Mouse (Mus musculus): ENCODE measurements at regions not wholly inside any gene's neighbourhood (a gene's known extent, or its start where the extent isn't known, plus 50 kb on each side); places are given as distances from the start of the nearest gene placed in this dataset.

DNA sequence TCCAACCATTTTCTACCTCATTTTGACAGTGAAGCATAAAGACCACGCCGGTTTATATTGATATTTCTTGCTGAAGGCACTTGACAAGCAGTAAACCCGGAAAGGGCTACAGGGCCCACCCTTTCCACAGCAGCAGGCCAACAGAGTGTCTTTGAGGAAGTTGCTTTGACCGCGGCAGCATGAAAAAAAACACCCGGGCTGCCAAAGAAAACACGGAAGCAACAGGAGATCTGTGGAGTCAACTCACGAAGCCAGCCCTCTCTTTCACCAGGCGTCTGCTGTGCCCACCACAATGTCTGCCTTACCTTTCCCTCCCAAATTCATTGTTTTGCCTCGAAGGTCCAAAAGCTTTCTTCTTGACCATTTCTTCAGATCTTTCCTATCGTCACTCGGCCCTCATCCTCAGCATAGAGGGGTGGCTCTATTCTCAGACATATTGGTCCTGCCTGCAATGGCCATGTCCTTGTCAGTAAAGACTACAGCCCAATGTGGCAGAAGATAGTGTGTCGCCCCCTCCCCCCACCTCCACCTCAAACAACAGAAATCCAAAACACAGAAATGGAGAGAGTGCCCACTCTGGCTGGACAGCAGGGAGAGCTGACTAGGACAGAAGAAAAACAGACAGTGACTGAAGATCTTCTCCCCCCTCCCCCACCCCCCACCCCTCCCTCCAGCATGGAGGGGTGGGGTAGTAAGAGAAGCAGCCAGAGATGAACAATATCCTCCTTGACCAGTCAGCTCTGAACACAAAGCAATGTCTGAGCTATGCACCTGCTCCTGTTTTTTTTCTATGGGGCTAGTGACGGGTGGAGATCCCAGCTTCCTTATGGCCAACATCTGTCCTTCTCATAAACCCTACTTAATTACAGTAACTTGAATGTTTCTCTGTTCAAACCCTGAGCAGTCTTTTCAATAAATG is 82.8 kb upstream of the Tmc1 start:
- intact Hi-C loops (cut with DNase I) = loop anchor here (5.0 to 10.0 kb wide), 3 partner anchors 236 to 528 kb away; partner anchors contain the start of gene Zfand5
- peak; percentile 20 to 83 for DNase-seq (ENCODE audit: extremely low spot score in 1 of 2, low spot score in 2 of 2)

DNA sequence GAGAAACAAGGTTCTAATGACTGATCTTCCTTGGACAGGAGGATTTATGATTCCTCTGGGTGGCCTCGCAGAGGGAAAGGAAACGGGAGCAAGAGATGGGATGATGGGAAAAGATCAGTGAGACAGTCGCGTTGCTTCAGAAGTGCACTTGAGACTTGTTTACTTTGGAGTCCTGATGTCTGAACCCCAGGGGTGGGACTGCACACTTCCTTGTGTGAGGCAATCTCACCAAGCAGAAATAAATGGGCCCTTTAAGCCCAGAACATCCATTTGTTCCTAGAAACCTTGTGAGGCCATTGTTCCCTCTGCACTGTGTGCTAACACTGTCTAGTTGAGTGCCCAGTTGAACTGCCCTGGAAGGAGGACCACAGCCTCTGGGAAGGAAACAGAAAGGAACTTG is 81.5 kb upstream of the Tmc1 start:
- intact Hi-C loops (cut with DNase I) = loop anchor here (5.0 to 10.0 kb wide), 3 partner anchors 237 to 529 kb away; partner anchors contain the start of gene Zfand5
- DNase-seq (ENCODE audit: extremely low spot score in 1 of 2, low spot score in 2 of 2) = no peak

- intact Hi-C loops (cut with DNase I) = loop anchor here (10.0 kb wide), 1 partner anchor 531 kb away; no protein-coding TSS in a partner anchor
- no peak for DNase-seq (ENCODE audit: extremely low spot score in 1 of 2, low spot score in 2 of 2)
Observed at GRCm38 (mm10) chr19:21033991-21034390, 80.0 kb upstream of the Tmc1 start.

DNA sequence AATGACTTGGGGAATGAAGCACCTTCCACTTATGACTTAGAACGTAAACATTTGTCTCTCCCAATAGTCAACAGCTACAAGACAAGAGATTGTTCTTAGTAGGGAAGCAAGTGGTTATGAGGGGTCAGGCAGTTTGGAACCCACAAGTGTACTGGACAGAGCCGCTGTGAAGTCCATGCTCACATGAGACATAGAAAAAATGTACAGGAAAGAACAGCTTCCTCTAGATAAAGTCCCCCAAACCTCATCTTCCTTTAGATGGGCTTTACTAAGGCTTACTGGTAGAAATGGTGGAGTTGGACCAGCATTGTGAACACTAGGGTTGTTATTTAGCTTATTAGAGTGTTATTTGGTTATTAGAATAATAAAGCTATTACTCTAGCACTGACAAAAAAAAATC is 78.6 kb upstream of the Tmc1 start:
- no peak for DNase-seq (ENCODE audit: extremely low spot score in 1 of 2, low spot score in 2 of 2)

GRCm38 (mm10) chr19:21031768-21032308 is 77.8 kb upstream of the Tmc1 start:
- DNase-seq (ENCODE audit: extremely low spot score in 1 of 2, low spot score in 2 of 2) = no peak
- intact Hi-C loops (cut with DNase I) = loop anchor here (10.0 kb wide), 1 partner anchor 533 kb away; no protein-coding TSS in a partner anchor

More for the DNA sequence above, 78.6 kb upstream of the Tmc1 start:
- intact Hi-C loops (cut with DNase I) = loop anchor here (10.0 kb wide), 1 partner anchor 532 kb away; no protein-coding TSS in a partner anchor

GRCm38 (mm10) chr19:21030971-21031370 is 77.0 kb upstream of the Tmc1 start:
- intact Hi-C loops (cut with DNase I) = loop anchor here (10.0 kb wide), 1 partner anchor 534 kb away; no protein-coding TSS in a partner anchor
- no peak for DNase-seq (ENCODE audit: extremely low spot score in 1 of 2, low spot score in 2 of 2)

- no peak for DNase-seq (ENCODE audit: extremely low spot score in 1 of 2, low spot score in 2 of 2)
- intact Hi-C loops (cut with DNase I) = no loop called here
Observed at GRCm38 (mm10) chr19:21028981-21029380, 75.0 kb upstream of the Tmc1 start.

DNA sequence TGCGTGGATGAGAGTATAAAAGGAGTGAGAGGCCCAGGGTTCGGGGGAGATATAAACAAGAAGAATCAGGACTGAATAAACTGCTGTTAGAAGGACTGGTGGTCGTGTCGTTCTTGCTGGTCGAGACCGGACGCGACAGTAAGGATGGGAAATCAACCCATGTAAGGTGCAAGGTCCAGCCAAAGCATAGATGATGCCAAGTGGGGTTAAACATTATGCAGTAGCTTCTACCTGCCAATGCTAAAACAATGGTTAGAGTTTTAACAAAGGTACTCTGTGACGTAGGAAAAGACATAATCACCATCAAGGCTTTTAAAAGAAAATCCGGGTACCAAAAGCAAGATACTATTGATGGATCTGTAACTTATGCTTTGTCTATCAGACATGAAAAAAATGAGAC is 58.4 kb upstream of the Tmc1 start:
- DNase-seq (ENCODE audit: extremely low spot score in 1 of 2, low spot score in 2 of 2) = no peak
- intact Hi-C loops (cut with DNase I) = no loop called here

DNA sequence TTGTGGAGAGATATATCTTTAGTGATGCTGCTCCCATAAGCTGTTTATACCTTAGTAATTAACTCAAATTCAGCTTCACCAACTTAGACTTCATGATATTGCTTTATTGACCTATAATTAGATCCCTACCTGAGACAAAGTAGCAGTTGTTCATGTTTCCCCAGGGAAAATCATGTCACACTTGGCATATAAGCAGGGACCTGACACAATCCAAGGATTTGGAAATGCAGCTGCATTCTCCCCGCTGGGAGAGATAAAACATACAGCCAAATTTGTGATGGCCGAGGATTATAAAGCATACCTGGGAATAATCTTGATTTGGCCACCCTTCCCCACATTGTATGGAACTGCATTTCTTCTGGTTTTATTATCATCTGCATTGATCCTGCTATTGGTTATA is 55.6 kb upstream of the Tmc1 start:
- no peak for DNase-seq (ENCODE audit: extremely low spot score in 1 of 2, low spot score in 2 of 2)
- intact Hi-C loops (cut with DNase I) = no loop called here

DNA sequence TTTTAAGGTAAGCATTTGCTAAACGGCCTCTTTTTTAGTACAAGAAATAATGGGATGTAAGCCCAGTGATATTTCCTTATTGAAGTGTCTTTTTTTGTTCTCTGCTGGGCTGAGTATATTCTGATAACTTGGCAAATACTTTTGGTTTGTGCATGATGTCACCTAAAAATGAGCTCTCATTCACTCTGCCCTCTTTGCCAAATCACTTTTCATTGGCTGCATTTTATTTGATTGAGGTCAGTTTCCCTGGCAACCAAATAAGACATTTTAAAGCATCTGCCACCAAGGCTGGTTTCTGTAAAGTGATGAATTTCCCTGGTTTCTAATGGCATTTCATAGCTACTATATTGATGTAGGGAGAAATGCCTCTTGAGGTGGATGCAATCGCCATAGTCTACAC is 50.4 kb upstream of the Tmc1 start:
- intact Hi-C loops (cut with DNase I) = no loop called here
- peak in 1 of 2 experiments; percentile 3 for DNase-seq (ENCODE audit: extremely low spot score in 1 of 2, low spot score in 2 of 2)
